Mouse (Mus musculus): ENCODE measurements around the gene Il3. TPM values are rescaled to one million over a fixed set of nuclear protein-coding genes. Genes with fewer than 3 reads are reported as not detected.
"Not testable (repeated sequence)": the region's sequence is repeated elsewhere in the genome, so short reads cannot be mapped to it uniquely, and the experiment has no call there.

Il3 gene
- total and polyA plus RNA-seq, 3 experiments = not detected

DNA sequence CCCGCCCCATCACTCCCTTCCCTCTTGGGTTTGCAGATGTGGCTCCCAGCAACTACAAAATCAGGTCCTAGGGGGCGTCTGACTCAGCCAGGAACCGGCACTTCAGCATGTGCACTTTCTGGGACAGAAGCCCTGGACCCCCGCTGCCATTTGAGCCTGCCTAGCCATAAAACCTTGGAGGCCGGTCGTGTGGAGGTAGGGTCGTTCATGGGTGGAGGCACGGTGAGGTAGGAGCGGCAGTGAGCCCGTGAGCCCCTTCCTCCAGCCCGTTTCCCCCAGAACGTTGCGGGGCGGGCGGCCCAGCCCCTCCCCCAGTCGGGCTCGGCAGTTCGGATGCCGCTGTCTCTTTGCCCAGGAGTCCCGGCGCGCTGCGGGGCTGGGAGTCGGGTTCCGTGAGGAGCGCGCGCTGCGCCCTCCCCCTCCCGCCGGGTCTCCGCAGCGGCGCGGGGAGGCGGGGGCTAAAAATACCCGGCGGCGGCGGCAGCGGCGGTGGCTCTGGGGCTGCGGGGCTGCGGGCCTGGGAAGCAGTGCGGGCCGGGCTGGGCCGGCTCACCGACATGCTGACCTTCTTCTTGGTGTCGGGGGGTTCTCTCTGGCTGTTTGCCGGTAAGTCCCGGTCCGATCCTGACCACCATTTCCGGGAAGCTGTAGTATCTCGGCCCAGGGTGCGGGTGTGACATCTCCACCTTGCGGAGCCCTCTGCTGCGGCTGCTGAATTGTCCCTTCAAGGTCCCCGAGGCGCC is 36.8 kb upstream of the Il3 start, which contains the start of gene Acsl6:
Gene Acsl6 (plus strand): TSS at position 71 of the 743 bp plus-strand sequence.
- no peaks in the 10 kb centered on the region for H3K79me2 ChIP-seq (replicated peaks; ENCODE audit: control insufficient read depth, insufficient read depth, low read length)
- H3K27ac ChIP-seq = no peak within 1 kb of the TSS
- no peaks in the 10 kb centered on the region for H3K4me1 ChIP-seq (ENCODE audit: control insufficient read depth, insufficient read depth, low read length)
- peak within 1 kb of the TSS; percentile 68 for H3K9ac ChIP-seq (ENCODE audit: low read depth, low read length)
- no peaks in the 10 kb centered on the region for H3K36me3 ChIP-seq (ENCODE audit: control insufficient read depth, insufficient read depth, low read length)
- intact Hi-C loops (cut with DNase I) = loop anchor here (10.0 kb wide), 1 partner anchor 171 kb away; no protein-coding TSS in a partner anchor
- TF ChIP-seq POLR2A (IDR thresholded peaks at IDR 0.05; ENCODE audit: insufficient read depth, low read depth, low read length) (no peak), CTCF (IDR thresholded peaks at IDR 0.05) (0 out of 2 replicates have a peak, but pooled peaks have one; percentile 3), EP300 (IDR thresholded peaks at IDR 0.05; ENCODE audit: insufficient read depth, low read depth, low read length) (no peak)
- under 1% methylated on average over 56 of the region's 59 CpGs for WGBS
- H3K27me3 ChIP-seq (ENCODE audit: control insufficient read depth, insufficient read depth, low read length) = peaks cover 7% of the 10 kb centered on the region
- peak within 1 kb of the TSS; percentile 45 for H3K4me3 ChIP-seq
- peak in 1 of 2 experiments; percentile 18 for DNase-seq

DNA sequence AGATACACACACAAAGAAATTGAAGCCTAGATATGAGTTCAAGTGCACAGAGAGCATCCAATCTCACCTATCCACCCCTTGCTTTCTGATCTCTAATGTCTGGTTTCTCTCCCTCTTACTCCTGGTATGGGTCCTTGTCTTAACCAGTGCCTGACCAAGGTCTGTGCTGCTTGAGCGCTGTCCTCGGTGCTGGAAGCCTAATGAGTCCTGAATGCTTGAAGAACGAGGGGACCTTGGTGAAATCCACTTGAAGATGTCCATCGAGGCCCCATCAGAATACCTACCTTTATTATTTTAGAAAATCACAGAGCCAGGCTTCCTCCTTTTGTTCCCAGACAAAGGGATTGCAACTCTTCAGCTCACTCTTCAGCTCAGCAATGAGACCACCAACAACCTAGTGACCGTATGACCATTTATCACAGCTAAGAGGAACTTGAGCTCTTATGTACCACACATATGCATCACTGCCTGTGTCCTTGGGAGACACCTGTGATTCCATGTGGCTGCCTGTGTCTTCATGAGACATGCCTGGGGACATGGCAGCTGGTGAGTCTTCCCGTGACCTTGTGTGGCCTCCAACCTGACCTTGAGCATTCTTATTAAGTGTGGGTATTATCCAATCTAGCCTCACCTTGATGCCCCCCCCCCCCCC is 36.1 kb upstream of the Il3 start:
- no peak overlapping the region for H3K4me3 ChIP-seq
- no peak overlapping the region for H3K9ac ChIP-seq (ENCODE audit: low read depth, low read length)
- H3K4me1 ChIP-seq (ENCODE audit: control insufficient read depth, insufficient read depth, low read length) = no peaks in the 10 kb centered on the region
- H3K27me3 ChIP-seq (ENCODE audit: control insufficient read depth, insufficient read depth, low read length) = peaks cover 7% of the 10 kb centered on the region
- intact Hi-C loops (cut with DNase I) = loop anchor here (10.0 kb wide), 1 partner anchor 172 kb away; no protein-coding TSS in a partner anchor
- 21% methylated on average over 6 of the region's 6 CpGs for WGBS
- H3K27ac ChIP-seq = no peak overlapping the region
- no peaks in the 10 kb centered on the region for H3K36me3 ChIP-seq (ENCODE audit: control insufficient read depth, insufficient read depth, low read length)
- TF ChIP-seq EP300 (IDR thresholded peaks at IDR 0.05; ENCODE audit: insufficient read depth, low read depth, low read length) (no peak), POLR2A (IDR thresholded peaks at IDR 0.05; ENCODE audit: insufficient read depth, low read depth, low read length) (no peak), CTCF (IDR thresholded peaks at IDR 0.05) (no peak)
- DNase-seq = no peak
- no peaks in the 10 kb centered on the region for H3K79me2 ChIP-seq (replicated peaks; ENCODE audit: control insufficient read depth, insufficient read depth, low read length)

DNA sequence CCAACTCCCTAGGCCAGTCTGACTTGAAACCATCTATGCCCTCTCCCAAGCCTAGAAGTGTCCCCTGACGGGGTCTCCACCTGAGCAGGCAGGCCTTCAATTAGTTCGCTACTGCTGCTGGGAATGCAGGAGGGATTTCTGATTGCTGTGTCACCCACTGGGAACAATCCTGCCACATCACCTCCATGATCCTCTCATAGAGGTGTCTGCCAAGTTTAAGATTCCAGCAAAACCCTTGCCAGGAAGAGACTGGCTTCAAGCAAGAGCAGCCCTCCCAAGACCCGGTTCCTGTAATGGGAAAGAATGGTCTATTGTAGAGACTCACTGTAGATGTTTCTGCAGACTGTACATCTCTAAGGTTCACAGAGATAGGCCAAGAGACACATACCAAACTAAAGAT is 35.5 kb upstream of the Il3 start:
- intact Hi-C loops (cut with DNase I) = loop anchor here (10.0 kb wide), 1 partner anchor 172 kb away; no protein-coding TSS in a partner anchor
- 87% methylated on average over 3 of the region's 3 CpGs for WGBS
- peaks cover 7% of the 10 kb centered on the region for H3K27me3 ChIP-seq (ENCODE audit: control insufficient read depth, insufficient read depth, low read length)

DNA sequence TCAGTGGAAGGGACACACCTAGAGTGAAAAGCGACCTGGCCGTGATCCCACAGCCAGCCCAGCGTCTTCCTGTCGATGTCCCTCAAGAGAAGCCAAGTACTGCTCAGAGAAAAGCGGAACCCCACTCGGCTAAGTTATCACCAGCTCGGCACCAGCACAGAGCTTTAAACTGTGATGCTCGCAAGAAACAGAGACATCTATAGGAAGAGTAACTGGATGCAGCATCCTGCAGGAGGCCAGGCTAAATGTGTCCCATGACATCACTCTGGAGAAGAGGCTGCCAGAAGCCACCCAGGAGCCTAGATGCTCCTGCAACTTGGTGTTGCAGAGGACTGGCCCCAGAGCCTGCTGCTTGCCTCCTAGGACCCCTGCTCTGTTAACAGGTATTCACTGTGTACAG is 34.9 kb upstream of the Il3 start:
- Histone ChIP-seq H3K27me3 (ENCODE audit: control insufficient read depth, insufficient read depth, low read length) (peaks cover 7% of the 10 kb centered on the region), H3K4me3 (no peak overlapping the region), H3K36me3 (ENCODE audit: control insufficient read depth, insufficient read depth, low read length) (no peaks in the 10 kb centered on the region), H3K27ac (no peak overlapping the region), H3K9ac (ENCODE audit: low read depth, low read length) (no peak overlapping the region), H3K4me1 (ENCODE audit: control insufficient read depth, insufficient read depth, low read length) (no peaks in the 10 kb centered on the region), H3K79me2 (replicated peaks; ENCODE audit: control insufficient read depth, insufficient read depth, low read length) (no peaks in the 10 kb centered on the region)
- intact Hi-C loops (cut with DNase I) = loop anchor here (10.0 kb wide), 1 partner anchor 173 kb away; no protein-coding TSS in a partner anchor
- DNase-seq = no peak
- WGBS = 76% methylated on average over 8 of the region's 8 CpGs
- TF ChIP-seq POLR2A (IDR thresholded peaks at IDR 0.05; ENCODE audit: insufficient read depth, low read depth, low read length) (no peak), CTCF (IDR thresholded peaks at IDR 0.05) (no peak), EP300 (IDR thresholded peaks at IDR 0.05; ENCODE audit: insufficient read depth, low read depth, low read length) (no peak)

More for the DNA sequence above, 35.5 kb upstream of the Il3 start:
- H3K27ac ChIP-seq = no peak overlapping the region
- no peaks in the 10 kb centered on the region for H3K36me3 ChIP-seq (ENCODE audit: control insufficient read depth, insufficient read depth, low read length)
- no peaks in the 10 kb centered on the region for H3K4me1 ChIP-seq (ENCODE audit: control insufficient read depth, insufficient read depth, low read length)
- H3K9ac ChIP-seq (ENCODE audit: low read depth, low read length) = no peak overlapping the region
- TF ChIP-seq POLR2A (IDR thresholded peaks at IDR 0.05; ENCODE audit: insufficient read depth, low read depth, low read length) (no peak), CTCF (IDR thresholded peaks at IDR 0.05) (no peak), EP300 (IDR thresholded peaks at IDR 0.05; ENCODE audit: insufficient read depth, low read depth, low read length) (no peak)
- H3K4me3 ChIP-seq = no peak overlapping the region
- H3K79me2 ChIP-seq (replicated peaks; ENCODE audit: control insufficient read depth, insufficient read depth, low read length) = no peaks in the 10 kb centered on the region
- DNase-seq = no peak

DNA sequence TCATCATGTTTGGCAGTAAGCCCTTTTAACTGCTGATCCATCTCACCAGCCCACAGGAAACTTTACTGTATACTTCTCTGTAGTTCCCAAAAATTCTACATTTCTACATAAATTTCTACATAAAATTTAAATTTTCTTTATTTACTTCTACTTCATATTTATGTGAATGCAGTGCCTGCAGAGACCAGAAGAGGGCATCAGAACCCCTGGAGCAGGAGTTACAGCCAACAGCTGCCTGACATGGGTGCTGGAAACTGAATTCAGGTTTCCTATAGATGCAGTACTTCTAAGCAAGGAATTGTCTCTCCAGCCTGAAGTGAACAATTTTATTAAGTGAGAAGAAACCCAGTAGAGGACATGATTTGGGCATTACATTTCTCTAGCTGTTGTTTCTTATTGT is 31.7 kb upstream of the Il3 start:
- no peak overlapping the region for H3K9ac ChIP-seq (ENCODE audit: low read depth, low read length)
- H3K27ac ChIP-seq = no peak overlapping the region
- intact Hi-C loops (cut with DNase I) = no loop called here
- H3K27me3 ChIP-seq (ENCODE audit: control insufficient read depth, insufficient read depth, low read length) = peaks cover under 1% of the 10 kb centered on the region; the same call in 1 of the 2 replicates
- no peaks in the 10 kb centered on the region for H3K36me3 ChIP-seq (ENCODE audit: control insufficient read depth, insufficient read depth, low read length)
- no peaks in the 10 kb centered on the region for H3K79me2 ChIP-seq (replicated peaks; ENCODE audit: control insufficient read depth, insufficient read depth, low read length)
- H3K4me3 ChIP-seq = no peak overlapping the region
- TF ChIP-seq POLR2A (IDR thresholded peaks at IDR 0.05; ENCODE audit: insufficient read depth, low read depth, low read length) (no peak), EP300 (IDR thresholded peaks at IDR 0.05; ENCODE audit: insufficient read depth, low read depth, low read length) (no peak), CTCF (IDR thresholded peaks at IDR 0.05) (peak; percentile 38)
- DNase-seq = no peak
- no peaks in the 10 kb centered on the region for H3K4me1 ChIP-seq (ENCODE audit: control insufficient read depth, insufficient read depth, low read length)

DNA sequence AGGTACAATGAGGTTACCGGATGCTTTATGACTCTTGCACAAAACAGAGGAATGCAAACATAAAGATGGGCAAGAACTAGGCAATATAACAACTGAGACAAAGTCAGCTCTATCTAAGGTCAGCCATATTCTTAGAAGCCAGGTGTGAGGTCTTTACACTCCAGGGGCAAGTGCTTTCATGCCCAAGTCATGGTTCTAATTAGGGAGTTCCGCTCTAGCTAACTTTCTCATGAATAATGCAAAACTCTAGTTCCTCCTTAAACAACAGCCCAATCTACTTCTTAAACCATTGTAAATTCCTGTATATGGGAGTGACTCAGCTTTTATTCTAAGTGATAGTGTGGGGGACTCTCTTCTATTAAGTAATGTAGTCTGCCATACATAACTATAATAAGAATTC is 30.4 kb upstream of the Il3 start:
- H3K79me2 ChIP-seq (replicated peaks; ENCODE audit: control insufficient read depth, insufficient read depth, low read length); H3K4me3 ChIP-seq; intact Hi-C loops (cut with DNase I); H3K9ac ChIP-seq (ENCODE audit: low read depth, low read length); H3K36me3 ChIP-seq (ENCODE audit: control insufficient read depth, insufficient read depth, low read length); H3K4me1 ChIP-seq (ENCODE audit: control insufficient read depth, insufficient read depth, low read length); H3K27me3 ChIP-seq (ENCODE audit: control insufficient read depth, insufficient read depth, low read length); DNase-seq; H3K27ac ChIP-seq: not testable (repeated sequence)
- WGBS = 94% methylated on average over 2 of the region's 2 CpGs

Data from heart, adult 2 months (tissue).